Mouse (Mus musculus): ENCODE results near the gene Dlx3. TPM values are rescaled to one million over a fixed set of nuclear protein-coding genes. Genes with fewer than 3 reads are reported as not detected.

The Dlx3 gene
- polyA plus RNA-seq, 1 experiment from 2014 or later, result 0.45 TPM

GRCm38 (mm10) chr11:95157356-95157755, 37.4 kb downstream of the Dlx3 start:
- WGBS, result 65% methylated on average over 5 of the region's 5 CpGs
- ATAC-seq (replicated peaks; ENCODE audit: low FRiP score, low read depth), result no peak
- no peaks in the 10 kb centered on the region for H3K9me3 ChIP-seq (replicated peaks; ENCODE audit: low read length)
- TF ChIP-seq CTCF (IDR thresholded peaks at IDR 0.05; ENCODE audit: low read depth), result no peak
- no peak overlapping the region for H3K9ac ChIP-seq (ENCODE audit: low read depth, low read length)
- H3K4me1 ChIP-seq (replicated peaks; ENCODE audit: insufficient read depth, low read length), result no peaks in the 10 kb centered on the region
- H3K36me3 ChIP-seq (ENCODE audit: insufficient read depth, low read length), result no peaks in the 10 kb centered on the region
- no peak overlapping the region for H3K4me3 ChIP-seq (replicated peaks; ENCODE audit: low read depth, low read length)
- H3K27me3 ChIP-seq (ENCODE audit: insufficient read depth, low read length), result peaks cover 6% of the 10 kb centered on the region; the same call in 1 of the 2 replicates
- no peak overlapping the region for H3K27ac ChIP-seq
- no peak for DNase-seq (ENCODE audit: low spot score)
- H3K4me2 ChIP-seq (ENCODE audit: low read length), result no peak overlapping the region

GRCm38 (mm10) chr11:95157872-95158271, 38.0 kb downstream of the Dlx3 start:
- TF ChIP-seq CTCF (IDR thresholded peaks at IDR 0.05; ENCODE audit: low read depth), result no peak
- H3K4me2 ChIP-seq (ENCODE audit: low read length), result no peak overlapping the region

DNA sequence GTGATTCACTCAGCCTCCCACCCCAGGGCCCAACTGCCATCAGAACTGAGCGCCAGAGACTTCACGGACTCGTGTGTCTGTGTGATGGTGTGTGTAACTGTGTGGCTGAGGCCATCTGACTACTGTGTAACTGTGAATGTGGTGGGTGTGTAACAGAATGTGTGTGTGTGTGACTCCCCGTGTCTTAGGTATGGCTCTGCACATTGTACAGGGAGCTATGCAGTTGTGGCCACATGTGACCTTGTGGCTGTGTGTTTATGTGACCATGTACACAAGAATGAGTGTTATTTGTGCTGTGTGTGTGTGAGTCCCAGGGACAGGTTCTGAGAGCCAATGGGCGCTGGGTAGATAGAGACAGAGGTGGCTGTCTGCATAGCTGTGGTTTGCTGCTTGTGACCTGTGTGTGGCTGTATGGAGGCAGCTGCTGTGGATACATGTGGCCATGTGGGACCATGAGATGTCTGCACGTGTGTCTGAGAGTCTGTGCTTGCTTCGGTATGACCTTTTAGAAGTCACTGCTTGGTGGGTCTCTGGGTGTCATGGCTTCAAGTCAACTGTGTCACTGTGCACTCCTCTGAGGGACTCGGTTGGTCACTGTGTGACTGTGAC, 39.9 kb downstream of the Dlx3 start:
- no peak overlapping the region for H3K27ac ChIP-seq
- no peaks in the 10 kb centered on the region for H3K27me3 ChIP-seq (ENCODE audit: insufficient read depth, low read length)
- H3K4me3 ChIP-seq (replicated peaks; ENCODE audit: low read depth, low read length), result no peak overlapping the region
- no peak for ATAC-seq (replicated peaks; ENCODE audit: low FRiP score, low read depth)
- H3K4me1 ChIP-seq (replicated peaks; ENCODE audit: insufficient read depth, low read length), result no peaks in the 10 kb centered on the region
- 91% methylated on average over 8 of the region's 8 CpGs for WGBS
- no peak for DNase-seq (ENCODE audit: low spot score)
- TF ChIP-seq CTCF (IDR thresholded peaks at IDR 0.05; ENCODE audit: low read depth), result no peak
- H3K9ac ChIP-seq (ENCODE audit: low read depth, low read length), result no peak overlapping the region
- no peak overlapping the region for H3K4me2 ChIP-seq (ENCODE audit: low read length)
- no peaks in the 10 kb centered on the region for H3K36me3 ChIP-seq (ENCODE audit: insufficient read depth, low read length)
- H3K9me3 ChIP-seq (replicated peaks; ENCODE audit: low read length), result no peaks in the 10 kb centered on the region

More at GRCm38 (mm10) chr11:95157872-95158271, 38.0 kb downstream of the Dlx3 start:
- Histone ChIP-seq H3K4me1 (replicated peaks; ENCODE audit: insufficient read depth, low read length) (no peaks in the 10 kb centered on the region), H3K36me3 (ENCODE audit: insufficient read depth, low read length) (no peaks in the 10 kb centered on the region), H3K27ac (no peak overlapping the region), H3K9me3 (replicated peaks; ENCODE audit: low read length) (no peaks in the 10 kb centered on the region), H3K4me3 (replicated peaks; ENCODE audit: low read depth, low read length) (no peak overlapping the region), H3K27me3 (ENCODE audit: insufficient read depth, low read length) (0 out of 2 replicates have a peak, but pooled peaks cover 2% of the 10 kb centered on the region), H3K9ac (ENCODE audit: low read depth, low read length) (no peak overlapping the region)
- no peak for ATAC-seq (replicated peaks; ENCODE audit: low FRiP score, low read depth)
- no peak for DNase-seq (ENCODE audit: low spot score)
- 78% methylated on average over 5 of the region's 5 CpGs for WGBS

GRCm38 (mm10) chr11:95160693-95161092, 40.8 kb downstream of the Dlx3 start:
- Histone ChIP-seq H3K4me2 (ENCODE audit: low read length) (no peak overlapping the region), H3K27me3 (ENCODE audit: insufficient read depth, low read length) (no peaks in the 10 kb centered on the region), H3K27ac (no peak overlapping the region), H3K36me3 (ENCODE audit: insufficient read depth, low read length) (no peaks in the 10 kb centered on the region), H3K9me3 (replicated peaks; ENCODE audit: low read length) (no peaks in the 10 kb centered on the region), H3K9ac (ENCODE audit: low read depth, low read length) (no peak overlapping the region), H3K4me1 (replicated peaks; ENCODE audit: insufficient read depth, low read length) (no peaks in the 10 kb centered on the region), H3K4me3 (replicated peaks; ENCODE audit: low read depth, low read length) (no peak overlapping the region)
- DNase-seq (ENCODE audit: low spot score) (no peak), ATAC-seq (replicated peaks; ENCODE audit: low FRiP score, low read depth) (no peak)
- peak; percentile 41; the same call in 1 of the 2 replicates for TF ChIP-seq CTCF (IDR thresholded peaks at IDR 0.05; ENCODE audit: low read depth)
- WGBS, result 65% methylated on average over 7 of the region's 7 CpGs

DNA sequence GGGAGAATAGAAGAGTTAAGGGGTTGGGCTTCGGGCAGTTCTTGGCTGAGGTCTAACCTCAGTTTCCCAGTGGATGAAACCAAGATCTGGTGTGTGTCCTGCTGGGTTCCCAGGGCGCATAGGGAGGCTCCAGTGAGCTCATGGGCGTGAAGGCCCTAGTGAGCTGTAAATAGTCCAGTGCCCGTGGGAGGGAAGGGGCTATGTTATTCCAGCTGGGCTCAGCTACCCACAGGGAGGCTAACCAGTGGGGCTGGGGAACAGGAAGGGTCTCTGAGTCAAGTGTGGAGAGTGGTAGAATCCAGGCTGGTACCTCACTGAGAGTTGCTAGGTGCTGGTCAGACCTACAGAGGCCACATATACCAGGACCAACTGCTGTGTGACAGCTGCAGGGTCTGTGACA, 41.8 kb downstream of the Dlx3 start:
- Histone ChIP-seq H3K4me3 (replicated peaks; ENCODE audit: low read depth, low read length) (no peak overlapping the region), H3K36me3 (ENCODE audit: insufficient read depth, low read length) (no peaks in the 10 kb centered on the region), H3K9me3 (replicated peaks; ENCODE audit: low read length) (no peaks in the 10 kb centered on the region), H3K4me1 (replicated peaks; ENCODE audit: insufficient read depth, low read length) (no peaks in the 10 kb centered on the region), H3K4me2 (ENCODE audit: low read length) (no peak overlapping the region), H3K9ac (ENCODE audit: low read depth, low read length) (no peak overlapping the region), H3K27me3 (ENCODE audit: insufficient read depth, low read length) (no peaks in the 10 kb centered on the region), H3K27ac (no peak overlapping the region)
- WGBS, result 35% methylated on average over 4 of the region's 4 CpGs
- DNase-seq (ENCODE audit: low spot score) (peak; percentile 52), ATAC-seq (replicated peaks; ENCODE audit: low FRiP score, low read depth) (peak; percentile 37; the same call in 1 of the 2 replicates)
- TF ChIP-seq CTCF (IDR thresholded peaks at IDR 0.05; ENCODE audit: low read depth), result no peak

DNA sequence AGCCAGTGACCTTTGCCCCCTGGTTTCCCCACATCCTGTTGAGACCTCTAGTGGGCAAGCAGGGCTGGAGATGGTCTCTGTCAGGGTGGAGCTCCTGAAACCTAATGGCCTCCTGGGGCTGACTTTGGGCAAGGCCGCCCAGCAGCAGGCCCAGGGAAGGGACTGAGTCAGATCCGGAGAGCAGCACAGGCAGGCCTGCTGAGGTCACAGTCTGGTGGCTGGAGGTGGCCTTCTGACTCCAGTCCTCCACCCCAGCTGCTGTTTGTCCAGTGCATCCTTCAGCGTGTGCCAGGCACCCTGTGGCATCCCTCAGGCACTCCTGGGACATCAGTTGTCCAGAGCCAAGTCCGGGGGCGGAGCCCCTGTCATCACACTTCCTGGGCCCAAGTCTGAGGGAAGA, 45.9 kb downstream of the Dlx3 start:
- H3K4me2 ChIP-seq (ENCODE audit: low read length), result no peak overlapping the region

More for the DNA sequence above, 45.9 kb downstream of the Dlx3 start:
- DNase-seq (ENCODE audit: low spot score), result no peak
- Histone ChIP-seq H3K4me3 (replicated peaks; ENCODE audit: low read depth, low read length) (no peak overlapping the region), H3K27me3 (ENCODE audit: insufficient read depth, low read length) (no peaks in the 10 kb centered on the region), H3K4me1 (replicated peaks; ENCODE audit: insufficient read depth, low read length) (no peaks in the 10 kb centered on the region), H3K36me3 (ENCODE audit: insufficient read depth, low read length) (no peaks in the 10 kb centered on the region), H3K9ac (ENCODE audit: low read depth, low read length) (no peak overlapping the region), H3K9me3 (replicated peaks; ENCODE audit: low read length) (no peaks in the 10 kb centered on the region), H3K27ac (no peak overlapping the region)
- WGBS, result 59% methylated on average over 4 of the region's 5 CpGs
- no peak for ATAC-seq (replicated peaks; ENCODE audit: low FRiP score, low read depth)
- no peak for TF ChIP-seq CTCF (IDR thresholded peaks at IDR 0.05; ENCODE audit: low read depth)

Other genes starting within 250 kb of the Dlx3 start
- 353 and 441 TPM in 2 replicates for gene Col1a1, start 183.9 kb upstream of the Dlx3 start, polyA plus RNA-seq (2015; fragmentation: Nextera tagmentation; extraction: Ambion mirVana)
- gene Hils1, start 152.5 kb upstream of the Dlx3 start, polyA plus RNA-seq (2015; fragmentation: Nextera tagmentation; extraction: Ambion mirVana), result not detected in 2 replicates
- gene Sgca, start 143.8 kb upstream of the Dlx3 start, polyA plus RNA-seq (2015; fragmentation: Nextera tagmentation; extraction: Ambion mirVana), result 0.28 and 0.52 TPM in 2 replicates
- 10.3 and 10.6 TPM in 2 replicates for gene Ppp1r9b, start 129.1 kb upstream of the Dlx3 start, polyA plus RNA-seq (2015; fragmentation: Nextera tagmentation; extraction: Ambion mirVana)
- 13.1 and 14.5 TPM in 2 replicates for gene Samd14, start 110.2 kb upstream of the Dlx3 start, polyA plus RNA-seq (2015; fragmentation: Nextera tagmentation; extraction: Ambion mirVana)
- 94.5 and 94.7 TPM in 2 replicates for gene Pdk2, start 78.8 kb upstream of the Dlx3 start, polyA plus RNA-seq (2015; fragmentation: Nextera tagmentation; extraction: Ambion mirVana)
- 24.4 and 26.1 TPM in 2 replicates for gene Itga3, start 43.3 kb upstream of the Dlx3 start, polyA plus RNA-seq (2015; fragmentation: Nextera tagmentation; extraction: Ambion mirVana)
- not detected in 2 replicates for gene Dlx4, start 26.1 kb downstream of the Dlx3 start, polyA plus RNA-seq (2015; fragmentation: Nextera tagmentation; extraction: Ambion mirVana)
- 0.09 TPM in 1 of 2 replicates, not detected in the other for gene Tac4, start 141.4 kb downstream of the Dlx3 start, polyA plus RNA-seq (2015; fragmentation: Nextera tagmentation; extraction: Ambion mirVana)
- gene Kat7, start 190.1 kb downstream of the Dlx3 start, polyA plus RNA-seq (2015; fragmentation: Nextera tagmentation; extraction: Ambion mirVana), result 49.0 and 52.1 TPM in 2 replicates
- gene Fam117a, start 216.9 kb downstream of the Dlx3 start, polyA plus RNA-seq (2015; fragmentation: Nextera tagmentation; extraction: Ambion mirVana), result 8.7 and 10.0 TPM in 2 replicates